Mouse (Mus musculus): ENCODE measurements at regions not wholly inside any gene's neighbourhood (a gene's known extent, or its start where the extent isn't known, plus 50 kb on each side); places are given as distances from the start of the nearest gene placed in this dataset.
"Not testable (repeated sequence)": the region's sequence is repeated elsewhere in the genome, so short reads cannot be mapped to it uniquely, and the experiment has no call there.

DNA sequence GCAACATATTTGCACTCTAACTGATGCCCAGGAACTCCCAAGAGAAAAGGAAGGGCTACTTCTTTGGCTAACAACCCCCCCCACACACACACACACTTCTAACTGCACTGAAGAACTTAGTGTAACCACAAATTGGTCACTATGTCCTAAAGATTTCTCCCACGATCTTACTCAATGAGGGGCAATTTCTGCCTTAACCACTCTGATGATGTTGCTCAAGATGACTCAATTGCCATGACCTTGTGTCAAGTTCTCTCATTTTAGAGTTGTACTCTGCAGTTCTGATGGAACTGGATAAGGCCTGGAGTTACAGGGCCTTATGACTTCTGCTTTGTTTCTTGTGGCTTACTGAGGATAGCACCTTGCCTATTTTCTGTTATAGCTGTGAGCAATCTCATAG lies 81.7 kb downstream of the Sem1 start:
- peak; percentile 22 for DNase-seq (ENCODE audit: low read depth, low spot score)

DNA sequence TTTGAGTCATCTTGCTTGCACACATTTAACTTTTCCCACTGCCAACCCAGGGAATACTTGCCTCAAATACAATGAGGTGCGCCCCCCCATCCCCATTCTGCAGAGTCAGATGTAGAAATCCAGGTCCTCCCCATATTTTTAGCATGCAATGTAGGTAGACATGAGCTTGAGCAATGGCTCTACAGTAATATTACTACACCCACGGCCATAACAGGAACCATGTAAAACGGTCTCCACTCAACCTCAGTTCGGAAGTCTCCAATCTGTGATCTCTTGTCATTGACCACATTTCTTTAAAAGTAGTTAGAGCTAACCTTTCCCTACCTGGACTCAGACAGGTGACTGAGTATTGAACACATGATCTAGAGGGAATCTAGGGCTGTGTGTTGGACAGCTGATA lies 82.1 kb downstream of the Sem1 start:
- no peak for DNase-seq (ENCODE audit: low read depth, low spot score)

DNA sequence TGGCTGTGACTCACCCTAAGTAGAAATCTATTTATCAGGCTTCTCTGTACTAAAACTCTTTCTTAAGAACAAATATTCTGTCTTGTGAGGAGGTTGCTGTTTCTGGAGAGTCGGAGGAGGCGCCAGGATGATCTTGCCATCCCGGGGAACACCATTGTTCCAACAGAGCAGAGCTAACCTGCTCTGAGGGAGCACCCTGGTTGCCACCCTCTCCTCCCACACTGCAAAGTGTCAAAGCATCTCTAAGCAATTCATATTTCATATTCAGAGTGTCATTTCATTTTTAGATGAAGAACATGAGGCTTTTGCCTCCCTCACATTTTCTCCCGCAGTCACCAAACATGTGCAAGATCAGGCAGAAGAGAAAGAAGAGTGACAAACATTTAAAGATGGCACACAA lies 90.3 kb downstream of the Sem1 start:
- no peak for DNase-seq (ENCODE audit: low read depth, low spot score)

DNA sequence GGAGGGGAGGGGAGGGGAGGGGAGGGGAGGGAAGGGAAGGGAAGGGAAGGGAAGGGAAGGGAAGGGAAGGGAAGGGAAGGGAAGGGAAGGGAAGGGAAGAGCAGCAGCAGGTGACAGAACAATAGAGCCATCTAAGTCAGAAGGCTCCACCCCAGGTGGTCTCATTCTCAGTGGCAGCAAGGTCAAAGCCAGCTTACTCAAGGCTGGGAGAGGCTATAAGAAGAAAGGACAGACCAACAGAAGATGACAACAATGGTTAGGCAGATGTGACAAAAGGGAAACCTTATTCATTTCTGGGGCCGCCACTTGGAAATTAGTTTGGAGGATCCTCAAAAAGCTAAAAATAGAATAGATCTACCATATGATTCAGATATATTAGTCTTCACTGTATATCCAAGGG lies 96.9 kb downstream of the Sem1 start:
- DNase-seq (ENCODE audit: low read depth, low spot score): not testable (repeated sequence)

DNA sequence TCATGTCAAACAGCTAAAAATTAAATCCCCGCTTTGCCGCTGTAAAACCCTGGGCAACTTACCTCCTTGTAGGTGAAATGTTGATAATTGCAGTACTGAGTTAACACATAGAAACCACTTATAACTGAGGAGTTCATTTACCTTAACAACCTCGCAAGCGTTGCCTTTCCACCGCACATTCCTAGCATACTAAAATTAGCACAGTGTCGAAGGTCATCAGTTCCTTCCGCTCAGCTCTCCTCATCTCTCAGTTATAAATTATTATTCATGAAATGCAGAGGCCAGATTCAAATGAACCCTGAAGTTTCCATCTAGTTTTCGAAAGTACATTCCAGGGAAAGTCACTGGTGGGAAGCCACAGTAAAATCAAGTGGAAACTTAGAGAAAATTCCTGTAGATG lies 108.1 kb downstream of the Sem1 start:
- no peak for DNase-seq (ENCODE audit: low read depth, low spot score)

DNA sequence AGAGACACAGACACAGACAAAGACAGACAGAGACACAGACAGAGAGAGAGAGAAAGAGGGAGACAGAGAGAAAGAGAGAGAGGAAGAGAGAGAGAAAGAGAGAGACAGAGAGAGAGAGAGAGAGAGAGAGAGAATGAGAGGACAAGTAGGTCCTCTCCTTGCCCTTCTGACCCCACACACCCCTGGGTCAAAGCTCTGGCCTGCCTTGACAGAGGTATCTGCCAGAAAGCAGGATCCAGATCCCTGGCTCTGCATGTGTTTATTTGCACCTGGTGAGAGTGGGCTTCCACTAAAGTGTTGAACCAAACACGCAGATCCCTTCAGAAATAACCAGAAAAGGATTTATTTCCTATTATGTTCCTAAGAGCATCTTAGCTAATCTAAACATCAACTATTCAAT lies 110.9 kb downstream of the Sem1 start:
- DNase-seq (ENCODE audit: low read depth, low spot score): no peak

DNA sequence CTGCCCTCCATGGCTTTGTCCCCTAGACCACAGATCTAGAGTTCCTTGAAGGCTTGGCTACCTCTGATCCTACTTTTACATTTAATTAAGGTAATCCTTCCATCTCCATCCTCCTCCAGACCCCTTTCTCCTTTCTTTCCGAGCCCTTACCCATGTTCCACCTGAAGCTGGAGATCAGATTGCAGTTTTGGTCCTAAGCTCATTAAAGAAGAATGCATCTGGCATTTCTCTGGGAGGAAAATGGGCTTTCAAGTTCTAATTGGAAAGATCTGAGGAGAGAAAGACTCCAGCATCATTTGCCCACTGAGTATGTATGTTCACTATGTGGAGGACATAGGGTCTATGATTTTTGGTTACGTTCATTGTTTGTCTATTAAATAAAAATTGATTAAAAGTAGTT lies 112.2 kb downstream of the Sem1 start:
- DNase-seq (ENCODE audit: low read depth, low spot score): no peak

DNA sequence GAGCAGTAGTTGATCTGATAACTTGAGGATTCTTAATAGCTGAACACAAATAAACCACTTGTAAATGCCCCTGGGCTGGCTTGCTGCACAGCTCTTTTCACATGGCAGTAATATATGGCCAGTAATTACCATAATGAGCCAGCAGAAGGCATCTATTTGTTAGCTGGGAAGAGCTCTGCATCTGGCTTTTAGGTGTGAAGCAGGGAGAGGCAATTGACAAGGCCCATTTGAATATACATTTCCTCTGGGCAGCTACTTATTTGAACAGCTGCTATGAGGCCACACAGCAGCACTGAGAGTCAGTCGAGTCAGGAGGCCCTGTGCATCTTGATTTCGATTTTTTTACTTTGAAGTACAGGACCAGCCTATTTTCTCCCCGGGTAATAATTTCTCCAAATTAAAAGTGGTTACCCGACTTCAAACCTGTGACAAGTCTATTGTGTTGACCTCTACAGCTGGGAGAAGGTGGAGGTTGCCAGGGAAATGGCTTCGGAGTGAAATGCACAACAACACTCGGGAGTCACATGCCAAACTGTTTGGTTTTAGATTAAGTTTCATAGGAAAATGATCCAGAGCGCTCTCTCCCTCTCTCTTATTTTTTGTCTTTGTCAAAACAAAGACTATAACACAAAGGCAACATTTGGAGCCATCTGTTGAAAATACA lies 114.5 kb downstream of the Sem1 start:
- no peak for DNase-seq (ENCODE audit: low read depth, low spot score)

DNA sequence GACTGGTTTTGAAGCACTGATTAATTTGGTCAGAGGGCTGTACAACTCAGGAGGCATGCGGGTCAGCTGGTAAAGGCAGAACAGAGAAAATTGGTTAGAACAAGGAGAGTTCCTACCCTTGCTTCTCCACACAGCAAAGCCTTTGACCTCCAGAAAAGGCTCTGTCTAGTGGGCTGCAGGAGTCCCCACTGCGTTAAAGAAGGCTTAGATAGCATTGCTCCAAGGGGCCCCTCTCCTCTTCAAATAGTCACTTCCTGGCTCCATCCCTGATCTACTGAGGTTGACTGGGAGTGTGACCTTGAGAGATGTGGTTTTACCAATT lies 118.6 kb downstream of the Sem1 start:
- DNase-seq (ENCODE audit: low read depth, low spot score): no peak

DNA sequence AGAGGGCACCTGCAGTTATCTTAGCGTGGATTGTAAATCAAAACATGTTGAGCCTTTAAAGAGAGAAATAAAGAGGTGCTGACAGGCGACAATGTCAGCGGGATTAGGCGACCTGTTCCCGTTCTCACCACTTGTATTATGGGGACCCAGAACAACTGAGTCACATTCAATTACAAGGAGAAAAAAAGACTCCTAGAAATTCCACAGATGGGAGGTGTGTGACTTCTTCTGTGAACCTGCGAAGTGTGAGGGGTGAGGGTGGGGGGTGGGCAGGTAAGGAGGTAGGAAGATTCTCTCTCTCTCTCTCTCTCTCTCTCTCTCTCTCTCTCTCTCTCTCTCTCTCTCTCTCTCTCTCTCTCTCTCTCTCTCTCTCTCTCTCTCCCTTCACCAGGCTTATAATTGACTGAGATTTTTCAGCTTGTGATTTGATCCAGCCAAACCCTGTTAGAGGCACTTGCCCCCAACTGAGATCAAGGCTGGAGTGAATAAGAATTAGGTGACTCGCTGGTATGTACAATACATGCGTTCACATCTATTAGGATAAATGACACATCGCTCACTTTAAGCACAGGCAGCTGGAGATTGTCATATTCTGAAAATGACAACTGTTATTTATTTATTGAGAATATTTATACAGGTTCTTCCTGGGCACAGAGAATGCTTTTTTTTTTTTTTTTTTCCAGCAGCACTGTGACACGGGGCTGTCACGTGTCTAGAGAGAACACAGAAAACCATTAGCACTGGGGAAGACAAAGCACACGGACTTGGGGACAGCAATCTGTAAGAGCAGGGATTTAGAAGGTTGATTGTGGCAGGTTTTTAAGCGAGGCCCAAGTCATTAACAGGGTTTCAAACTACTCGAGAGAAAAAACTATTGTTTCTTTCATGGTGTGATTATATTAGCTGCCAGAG lies 119.2 kb downstream of the Sem1 start:
- no peak for DNase-seq (ENCODE audit: low read depth, low spot score)

DNA sequence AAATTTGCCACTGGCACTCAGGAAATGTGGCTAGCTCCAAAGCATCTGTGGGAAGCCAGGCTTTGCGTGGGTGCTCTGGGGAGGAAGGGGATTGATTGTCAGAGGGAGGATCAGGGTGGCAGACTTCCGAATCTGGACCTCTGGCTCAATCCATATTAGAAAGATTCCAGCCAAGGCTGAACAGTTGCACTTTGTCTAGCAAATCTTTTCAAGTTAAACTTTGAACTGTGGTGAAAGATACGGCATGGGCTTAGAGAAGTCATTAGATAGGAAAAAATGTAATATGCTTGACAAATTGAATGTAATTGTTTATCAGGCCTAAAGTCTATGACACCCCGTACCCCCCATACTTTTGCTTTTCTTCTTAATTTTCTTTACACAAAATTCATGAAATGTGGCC lies 120.7 kb downstream of the Sem1 start:
- DNase-seq (ENCODE audit: low read depth, low spot score): no peak

DNA sequence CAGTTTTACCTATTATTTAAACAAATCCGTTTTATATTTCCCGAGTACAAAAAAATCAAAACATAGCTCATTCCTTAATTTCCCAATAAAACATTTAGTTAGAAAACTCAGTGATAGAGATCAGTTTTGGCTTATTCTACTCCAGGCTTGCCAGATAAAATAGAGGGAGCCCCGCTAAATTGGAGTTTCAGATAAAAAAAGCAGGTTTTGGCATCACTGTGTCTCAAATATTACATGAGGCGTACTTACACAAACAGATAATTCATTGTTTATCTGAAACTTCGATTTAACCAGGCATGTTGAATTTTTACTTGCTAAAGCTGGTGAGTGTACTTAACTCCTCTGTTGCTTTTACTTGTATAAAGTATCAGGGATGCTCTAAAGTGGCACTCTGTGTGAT lies 121.5 kb downstream of the Sem1 start:
- no peak for DNase-seq (ENCODE audit: low read depth, low spot score)

DNA sequence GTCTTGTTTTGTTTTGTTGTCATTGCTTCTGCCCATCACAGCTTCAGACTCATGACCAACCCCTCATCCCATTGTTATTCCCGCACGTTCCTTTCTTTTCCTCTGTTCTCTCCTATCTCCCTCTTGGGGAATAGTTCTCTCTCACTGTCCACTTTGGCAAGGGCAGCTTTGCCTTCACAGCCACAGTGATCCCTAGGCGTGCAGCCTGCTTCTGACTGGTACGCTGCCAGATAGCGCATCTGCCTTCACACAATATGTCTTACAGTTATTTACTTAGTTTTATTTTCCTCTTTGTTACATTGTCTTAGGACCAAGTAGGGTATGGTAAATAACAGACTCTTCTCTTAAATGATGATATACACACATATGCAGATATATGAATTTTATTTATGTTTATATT lies 122.9 kb downstream of the Sem1 start:
- no peak for DNase-seq (ENCODE audit: low read depth, low spot score)

DNA sequence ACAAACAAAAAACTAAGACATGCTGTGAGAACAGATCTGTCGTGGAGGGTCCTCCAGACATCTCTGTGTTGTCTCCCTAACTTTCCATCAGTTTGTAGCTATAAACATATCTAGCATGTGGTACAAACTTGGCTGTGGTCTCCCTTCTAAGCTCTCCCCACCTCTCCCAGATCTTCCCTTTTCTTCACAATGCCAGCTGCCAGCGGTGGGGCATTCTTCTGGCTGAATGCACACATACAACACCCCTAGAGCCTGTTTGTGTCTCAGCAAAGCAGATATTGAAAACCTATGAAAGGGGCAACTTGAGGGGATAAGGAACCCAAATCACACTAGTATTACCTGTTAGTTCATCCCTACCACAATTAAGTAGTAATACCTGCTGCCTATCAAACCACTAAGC lies 124.1 kb downstream of the Sem1 start:
- no peak for DNase-seq (ENCODE audit: low read depth, low spot score)

DNA sequence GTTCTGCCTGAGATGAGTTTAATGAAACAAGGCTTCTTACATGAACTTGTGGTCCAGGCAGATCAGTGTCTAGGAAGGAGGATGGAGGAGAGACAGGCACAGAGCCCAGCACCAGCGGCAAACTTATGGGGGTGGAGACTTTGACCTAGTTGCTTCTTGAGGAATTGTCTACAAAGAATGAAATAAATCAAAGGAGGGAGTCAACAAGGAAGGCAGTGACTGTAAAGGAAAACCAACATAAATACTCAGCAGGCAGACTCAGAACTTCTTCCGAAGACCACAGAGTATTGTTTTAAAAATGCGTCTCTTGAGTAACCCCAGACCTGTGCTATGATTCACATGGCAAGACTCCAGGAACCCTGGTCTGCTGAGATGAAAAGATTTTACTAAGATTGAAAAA lies 143.6 kb downstream of the Sem1 start:
- DNase-seq (ENCODE audit: low read depth, low spot score): peak; percentile 69

DNA sequence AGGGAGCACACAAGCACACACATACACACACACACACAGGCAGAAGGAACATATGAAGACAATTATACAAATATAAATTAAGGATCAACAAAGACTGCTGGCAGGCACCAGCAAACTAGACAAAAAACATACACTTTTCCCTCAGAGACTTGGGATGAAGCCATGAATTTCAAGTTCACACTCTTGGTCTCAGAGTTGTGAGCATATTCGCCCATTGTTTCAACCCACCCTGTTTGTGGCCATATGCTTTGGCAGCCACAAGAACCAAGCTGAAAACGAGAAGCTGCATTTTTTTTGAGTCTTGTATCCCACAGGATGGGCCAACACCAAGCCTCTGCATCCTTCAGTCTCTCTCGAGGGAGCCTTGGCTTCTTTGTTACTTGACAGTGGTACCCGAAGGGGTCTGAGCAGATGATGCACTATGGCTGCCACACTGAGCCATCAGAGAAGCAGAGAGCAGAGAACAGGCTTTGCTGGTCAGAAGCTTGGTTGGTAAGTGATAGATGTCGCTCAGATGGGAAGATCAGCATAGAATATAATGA lies 144.1 kb downstream of the Sem1 start:
- peak; percentile 7 for DNase-seq (ENCODE audit: low read depth, low spot score)

DNA sequence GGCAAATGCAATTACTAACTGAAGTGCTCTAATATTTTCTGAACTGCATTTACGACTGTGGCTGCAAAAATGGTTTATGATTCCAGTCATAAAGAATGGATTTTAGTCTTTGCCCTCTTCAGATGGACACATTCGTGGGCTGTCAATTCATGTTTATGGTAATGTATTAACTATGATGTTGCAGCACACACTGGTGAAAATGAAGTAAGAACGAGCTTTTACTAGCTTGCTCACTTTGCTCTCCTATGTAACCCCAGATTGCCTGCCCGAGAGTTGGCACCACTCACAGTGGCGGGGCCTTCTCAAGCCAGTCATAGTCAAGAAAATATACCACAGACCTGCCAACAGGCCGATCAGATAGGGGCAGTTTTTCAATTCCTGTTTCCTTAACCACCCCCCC lies 145.3 kb downstream of the Sem1 start:
- DNase-seq (ENCODE audit: low read depth, low spot score): no peak

DNA sequence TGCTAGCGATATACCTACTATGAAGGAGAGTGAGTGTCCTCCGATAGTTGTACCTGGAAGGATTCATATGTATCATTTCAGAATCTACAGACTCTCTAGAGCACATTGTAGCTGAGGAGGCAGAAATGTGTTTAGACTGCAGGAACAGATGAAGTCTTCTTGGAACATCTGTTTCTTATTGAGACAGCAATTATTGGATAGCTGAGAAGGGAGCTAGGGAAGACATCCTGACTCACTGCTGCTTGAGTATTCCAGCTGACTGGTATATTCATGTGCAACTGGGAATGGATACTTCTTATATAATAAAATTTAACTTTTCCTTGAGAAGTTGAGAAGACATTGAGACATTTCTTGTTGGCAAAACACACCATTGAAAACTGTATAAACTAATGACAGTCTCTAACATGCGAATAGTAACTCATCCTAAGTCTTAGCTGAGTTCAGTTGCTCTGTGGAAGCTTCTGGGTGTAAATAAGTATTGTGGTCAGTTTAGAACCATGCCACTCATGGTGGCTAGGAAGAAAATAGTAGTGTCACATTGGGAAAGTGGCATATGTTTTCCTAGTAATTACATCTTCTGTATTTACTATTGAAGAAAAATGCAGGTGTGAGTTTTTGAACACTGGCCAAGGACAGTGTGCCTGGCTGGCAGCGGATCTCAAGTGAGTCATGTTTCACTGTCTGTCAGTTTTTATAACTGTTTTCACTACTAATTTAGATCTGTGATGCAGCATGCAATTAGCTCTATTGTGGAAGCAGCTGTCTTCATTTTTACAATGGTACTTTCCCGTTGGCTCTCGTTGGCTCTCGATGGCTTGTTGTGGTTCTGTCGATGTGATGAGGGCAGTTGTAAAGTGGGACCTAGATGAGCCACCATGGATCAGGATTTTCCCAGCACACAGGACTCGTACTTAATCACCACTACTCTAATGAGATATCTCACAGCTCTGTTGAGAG lies 163.5 kb downstream of the Sem1 start:
- peak; percentile 77 for DNase-seq (ENCODE audit: low read depth, low spot score)

DNA sequence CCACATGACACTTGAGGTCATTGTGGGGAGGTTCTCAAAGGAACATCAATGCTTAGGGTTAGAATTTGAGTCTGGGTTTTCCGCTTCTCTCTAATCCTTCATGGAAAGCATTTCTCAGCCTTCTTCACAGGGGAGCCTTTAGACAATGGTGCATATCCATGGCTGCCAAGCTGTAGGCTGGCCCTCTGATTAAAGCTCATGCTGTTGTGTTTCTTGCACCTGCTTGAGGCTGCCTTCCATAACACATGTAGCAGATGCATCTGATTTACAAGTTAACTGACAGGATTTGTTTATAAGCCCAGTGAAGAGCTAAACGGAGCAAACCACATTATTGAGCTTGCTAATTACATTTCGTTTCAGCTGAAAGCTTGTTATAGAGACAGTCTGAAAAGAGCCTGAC lies 180.5 kb downstream of the Sem1 start:
- DNase-seq (ENCODE audit: low read depth, low spot score): no peak

DNA sequence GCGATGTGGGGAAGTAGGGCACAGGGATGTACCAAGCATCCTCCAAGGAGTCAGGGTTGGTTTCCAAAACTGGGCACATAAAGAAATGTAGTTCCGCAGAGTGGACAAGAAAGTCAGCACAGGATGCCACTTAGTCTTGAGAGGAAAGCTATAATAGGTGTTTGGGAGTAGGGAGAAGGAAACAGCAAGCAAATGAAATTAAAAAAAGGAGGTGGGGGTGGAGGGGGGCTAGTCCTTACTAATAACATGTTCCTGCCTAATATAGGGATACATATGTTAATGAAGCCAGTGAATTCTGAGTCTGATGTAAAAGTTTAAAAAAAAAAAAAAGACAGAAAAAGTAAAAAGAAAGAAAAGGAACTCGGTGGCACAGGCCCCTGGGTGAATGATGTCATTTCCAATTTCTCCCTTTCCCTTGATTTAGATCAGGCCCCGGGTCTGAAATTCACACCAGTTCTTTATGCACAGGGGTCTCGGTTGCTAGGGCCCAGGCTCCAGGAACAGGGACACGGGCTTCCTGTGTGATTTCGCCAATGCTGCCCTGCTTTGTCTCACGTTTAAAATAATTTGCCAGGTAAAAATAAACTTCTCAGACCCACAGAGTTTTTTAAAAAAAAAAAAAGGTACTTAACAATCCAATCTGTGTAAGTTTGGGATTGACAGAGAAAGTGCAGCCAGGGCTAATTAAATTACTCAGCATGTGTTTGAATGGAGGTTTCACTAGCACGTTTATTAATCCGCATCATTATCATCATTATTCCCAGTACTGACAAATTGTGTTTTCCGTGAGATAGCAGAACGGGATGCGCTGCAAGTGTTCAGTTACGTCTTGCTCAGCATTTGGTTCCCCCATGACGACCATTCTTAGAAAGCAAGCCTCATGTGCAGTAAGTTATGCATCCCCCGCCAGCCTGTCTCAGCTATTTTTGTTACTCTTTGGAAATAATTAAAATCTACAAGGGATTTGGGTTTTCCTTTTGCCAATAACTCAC lies 172.8 kb upstream of the Slc25a13 start:
- DNase-seq (ENCODE audit: low read depth, low spot score): no peak
